Mouse (Mus musculus) megakaryocyte, embryonic 14.5 days (primary cell): ENCODE results near the gene Rap1gds1. TPM values are rescaled to one million over a fixed set of nuclear protein-coding genes. Genes with fewer than 3 reads are reported as not detected.

Experiments
- H3K27me3 ChIP-seq: replicated peaks from 2 replicates; pipeline ENCODE3; 2012; ENCODE audit warnings: inconsistent platforms
- H3K36me3 ChIP-seq: replicated peaks from 2 replicates; pipeline ENCODE3; 2012; ENCODE audit warnings: low read length, inconsistent platforms, mixed read lengths
- H3K4me1 ChIP-seq: 2 replicates; pipeline ENCODE4 v1.6.1; 2012; ENCODE audit warnings: inconsistent platforms
- H3K4me3 ChIP-seq: replicated peaks from 2 replicates; pipeline ENCODE3; 2012; ENCODE audit warnings: moderate library complexity, mild to moderate bottlenecking, inconsistent platforms
- H3K9me3 ChIP-seq: 2 replicates; pipeline ENCODE4 v1.6.1; 2012; ENCODE audit warnings: inconsistent platforms
- FLI1 ChIP-seq: IDR thresholded peaks from 2 replicates; pipeline ENCODE4 v1.6.1; 2012; ENCODE audit warnings: low read length, inconsistent platforms, mixed read lengths
- GATA1 ChIP-seq: IDR thresholded peaks from 3 replicates; pipeline ENCODE4 v1.6.1; 2012; ENCODE audit warnings: mixed read lengths, low read length, inconsistent platforms, borderline replicate concordance
- polyA plus RNA-seq: library from polyadenylated mRNA; stranded (reverse); fragments of >175 nt; gene quantifications from 2 replicates; pipeline ENCODE4 v1.2.3, GENCODE M21; 2012; ENCODE audit warnings: low replicate concordance; ENCODE audit not compliant: insufficient read depth

Gene Rap1gds1
- polyA plus RNA-seq, 1 experiment, result 5.4 TPM

GRCm38 (mm10) chr3:138958527-138958926, 116.5 kb downstream of the Rap1gds1 start:
- no peaks in the 10 kb centered on the region for H3K27me3 ChIP-seq
- TF ChIP-seq FLI1 (no peak), GATA1 (no peak)
- H3K36me3 ChIP-seq, result peaks cover 81% of the 10 kb centered on the region
- H3K4me1 ChIP-seq, result no peaks in the 10 kb centered on the region
- no peak overlapping the region for H3K4me3 ChIP-seq
- H3K9me3 ChIP-seq, result no peaks in the 10 kb centered on the region

- H3K4me3 ChIP-seq, result no peak overlapping the region
- no peaks in the 10 kb centered on the region for H3K27me3 ChIP-seq
- no peaks in the 10 kb centered on the region for H3K4me1 ChIP-seq
- peaks cover 83% of the 10 kb centered on the region for H3K36me3 ChIP-seq
- no peak for TF ChIP-seq FLI1
- no peak for TF ChIP-seq GATA1
- H3K9me3 ChIP-seq, result no peaks in the 10 kb centered on the region
These were observed 119.8 kb downstream of the Rap1gds1 start for GRCm38 (mm10) chr3:138955220-138955619.

- Histone ChIP-seq H3K9me3 (no peaks in the 10 kb centered on the region), H3K4me1 (no peaks in the 10 kb centered on the region), H3K36me3 (peaks cover 80% of the 10 kb centered on the region), H3K27me3 (no peaks in the 10 kb centered on the region), H3K4me3 (no peak overlapping the region)
- TF ChIP-seq GATA1, result no peak
- TF ChIP-seq FLI1, result no peak
These were observed 125.9 kb downstream of the Rap1gds1 start for GRCm38 (mm10) chr3:138949081-138949480.

- no peak overlapping the region for H3K4me3 ChIP-seq
- H3K4me1 ChIP-seq, result no peaks in the 10 kb centered on the region
- peaks cover 79% of the 10 kb centered on the region for H3K36me3 ChIP-seq
- no peaks in the 10 kb centered on the region for H3K9me3 ChIP-seq
- no peaks in the 10 kb centered on the region for H3K27me3 ChIP-seq
- no peak for TF ChIP-seq GATA1
These were observed 129.5 kb downstream of the Rap1gds1 start for GRCm38 (mm10) chr3:138945516-138945915.

GRCm38 (mm10) chr3:138941604-138942003, 133.4 kb downstream of the Rap1gds1 start:
- Histone ChIP-seq H3K36me3 (peaks cover 86% of the 10 kb centered on the region), H3K4me1 (peaks cover 15% of the 10 kb centered on the region), H3K27me3 (no peaks in the 10 kb centered on the region), H3K9me3 (no peaks in the 10 kb centered on the region), H3K4me3 (no peak overlapping the region)
- no peak for TF ChIP-seq GATA1
- no peak for TF ChIP-seq FLI1

- Histone ChIP-seq H3K27me3 (no peaks in the 10 kb centered on the region), H3K36me3 (peaks cover 52% of the 10 kb centered on the region), H3K9me3 (no peaks in the 10 kb centered on the region), H3K4me1 (peaks cover 17% of the 10 kb centered on the region), H3K4me3 (no peak overlapping the region)
- TF ChIP-seq FLI1 (no peak), GATA1 (no peak)
These were observed 137.8 kb downstream of the Rap1gds1 start for GRCm38 (mm10) chr3:138937241-138937640.

- H3K27me3 ChIP-seq, result no peaks in the 10 kb centered on the region
- peaks cover 48% of the 10 kb centered on the region for H3K36me3 ChIP-seq
- no peaks in the 10 kb centered on the region for H3K9me3 ChIP-seq
- H3K4me1 ChIP-seq, result peaks cover 17% of the 10 kb centered on the region
- no peak for TF ChIP-seq GATA1
- TF ChIP-seq FLI1, result no peak
- no peak overlapping the region for H3K4me3 ChIP-seq
These were observed 138.2 kb downstream of the Rap1gds1 start for GRCm38 (mm10) chr3:138936780-138937179.

- Histone ChIP-seq H3K36me3 (peaks cover 55% of the 10 kb centered on the region), H3K4me3 (no peak overlapping the region), H3K9me3 (no peaks in the 10 kb centered on the region), H3K4me1 (peaks cover 4% of the 10 kb centered on the region; the same call in 1 of the 2 replicates), H3K27me3 (no peaks in the 10 kb centered on the region)
- TF ChIP-seq FLI1 (no peak), GATA1 (no peak)
These were observed 147.6 kb downstream of the Rap1gds1 start for GRCm38 (mm10) chr3:138927437-138927836.

GRCm38 (mm10) chr3:138926161-138926560, 148.8 kb downstream of the Rap1gds1 start:
- TF ChIP-seq FLI1 (no peak), GATA1 (no peak)
- Histone ChIP-seq H3K27me3 (no peaks in the 10 kb centered on the region), H3K36me3 (peaks cover 55% of the 10 kb centered on the region), H3K4me1 (peaks cover 4% of the 10 kb centered on the region; the same call in 1 of the 2 replicates), H3K9me3 (no peaks in the 10 kb centered on the region), H3K4me3 (no peak overlapping the region)

- no peak overlapping the region for H3K4me3 ChIP-seq
- H3K9me3 ChIP-seq, result no peaks in the 10 kb centered on the region
- no peak for TF ChIP-seq GATA1
- no peak for TF ChIP-seq FLI1
- H3K4me1 ChIP-seq, result peaks cover 8% of the 10 kb centered on the region
- peaks cover 2% of the 10 kb centered on the region for H3K27me3 ChIP-seq
- no peaks in the 10 kb centered on the region for H3K36me3 ChIP-seq
These were observed 156.8 kb downstream of the Rap1gds1 start for GRCm38 (mm10) chr3:138918241-138918640.

- peaks cover 8% of the 10 kb centered on the region; the same call in 1 of the 2 replicates for H3K4me1 ChIP-seq
- H3K27me3 ChIP-seq, result peaks cover 7% of the 10 kb centered on the region
- H3K36me3 ChIP-seq, result no peaks in the 10 kb centered on the region
- TF ChIP-seq GATA1 (no peak), FLI1 (no peak)
- 0 out of 2 replicates have a peak, but pooled peaks cover 7% of the 10 kb centered on the region for H3K9me3 ChIP-seq
- no peak overlapping the region for H3K4me3 ChIP-seq
These were observed 158.0 kb downstream of the Rap1gds1 start for GRCm38 (mm10) chr3:138917016-138917415.
